Mouse (Mus musculus) liver, embryonic 14.5 days (tissue): ENCODE measurements around the gene Tomm40.

Experiments
- CTCF ChIP-seq: IDR thresholded peaks from 2 replicates; pipeline ENCODE4 v1.5.1; 2016; ENCODE audit warnings: antibody characterized with exemption, low read depth, control low read depth
- EP300 ChIP-seq: IDR thresholded peaks from 2 replicates; pipeline ENCODE4 v1.6.1; 2016; ENCODE audit warnings: antibody characterized with exemption, low read depth

- TF ChIP-seq CTCF, result no peak
- TF ChIP-seq EP300, result no peak
These were observed 51.3 kb downstream of the Tomm40 start for GRCm38 (mm10) chr7:19663940-19664339.
